Mouse (Mus musculus) myocyte (in vitro differentiated cells): Measurements from ENCODE around the gene Tenm2. TPM values are rescaled to one million over a fixed set of nuclear protein-coding genes. Genes with fewer than 3 reads are reported as not detected.

Experiments used
- H3K27me3 ChIP-seq: one replicate; pipeline ENCODE4 v1.6.1; 2011; ENCODE audit not compliant: control insufficient read depth, insufficient read depth, insufficient read length
- H3K36me3 ChIP-seq: one replicate; pipeline ENCODE4 v1.6.1; 2011; ENCODE audit not compliant: control insufficient read depth, insufficient read depth
- H3K4me2 ChIP-seq: one replicate; pipeline ENCODE4 v1.6.1; 2011; ENCODE audit warnings: low read depth, control low read depth
- H3K4me3 ChIP-seq: one replicate; pipeline ENCODE4 v1.5.1; 2011; ENCODE audit warnings: mild to moderate bottlenecking, control low read depth, moderate library complexity
- H3K79me2 ChIP-seq: one replicate; pipeline ENCODE4 v1.6.1; 2011; ENCODE audit not compliant: control insufficient read depth, insufficient read depth
- H3ac ChIP-seq: one replicate; pipeline ENCODE4 v1.6.1; 2011; ENCODE audit not compliant: control insufficient read depth, insufficient read length
- CEBPB ChIP-seq: IDR thresholded peaks from 2 replicates; pipeline ENCODE4 v1.6.1; 2011; ENCODE audit warnings: mild to moderate bottlenecking, moderate library complexity; ENCODE audit not compliant: poor library complexity, insufficient read depth, severe bottlenecking
- E2F4 ChIP-seq: IDR thresholded peaks from one replicate; pipeline ENCODE4 v1.6.1; 2011; ENCODE audit warnings: mild to moderate bottlenecking, control low read depth, moderate library complexity; ENCODE audit not compliant: insufficient read depth
- MAX ChIP-seq: IDR thresholded peaks from one replicate; pipeline ENCODE4 v1.6.1; 2011; ENCODE audit warnings: low read depth, mild to moderate bottlenecking, control low read depth
- MYOD1 ChIP-seq, 3 experiments: IDR thresholded peaks; one replicate each; pipeline ENCODE4 v1.6.1; 2011; ENCODE audit warnings: control low read depth in 2 of 3, low read depth in 2 of 3, mild to moderate bottlenecking in 2 of 3, moderate library complexity in 1 of 3; ENCODE audit not compliant: insufficient read length in 2 of 3, control insufficient read depth in 1 of 3
- MYOG ChIP-seq, 3 experiments: IDR thresholded peaks; one replicate each; pipeline ENCODE4 v1.6.1; 2011; ENCODE audit warnings: control low read depth in 2 of 3, low read depth in 2 of 3, mild to moderate bottlenecking in 2 of 3; ENCODE audit not compliant: insufficient read length in 2 of 3, control insufficient read depth in 1 of 3, insufficient read depth in 1 of 3
- POLR2A ChIP-seq: IDR thresholded peaks from one replicate; pipeline ENCODE4 v1.6.1; 2011; ENCODE audit warnings: low read depth, mild to moderate bottlenecking, control low read depth, moderate library complexity; ENCODE audit not compliant: insufficient read length
- POLR2AphosphoS2 ChIP-seq: IDR thresholded peaks from one replicate; pipeline ENCODE4 v1.6.1; 2011; ENCODE audit warnings: low read depth, control low read depth; ENCODE audit not compliant: insufficient read length
- REST ChIP-seq: IDR thresholded peaks from one replicate; pipeline ENCODE4 v1.6.1; 2011; ENCODE audit warnings: mild to moderate bottlenecking, control low read depth, moderate library complexity; ENCODE audit not compliant: insufficient read depth, insufficient read length
- SRF ChIP-seq: IDR thresholded peaks from one replicate; pipeline ENCODE4 v1.6.1; 2011; ENCODE audit warnings: low read depth; ENCODE audit not compliant: control insufficient read depth, insufficient read length
- TCF12 ChIP-seq: IDR thresholded peaks from one replicate; pipeline ENCODE4 v1.6.1; 2011; ENCODE audit warnings: mild to moderate bottlenecking, control low read depth; ENCODE audit not compliant: poor library complexity, insufficient read depth, severe bottlenecking
- TCF3 ChIP-seq: IDR thresholded peaks from one replicate; pipeline ENCODE4 v1.6.1; 2011; ENCODE audit warnings: low read depth, control low read depth; ENCODE audit not compliant: insufficient read length
- USF1 ChIP-seq: IDR thresholded peaks from one replicate; pipeline ENCODE4 v1.6.1; 2011; ENCODE audit warnings: low read depth, mild to moderate bottlenecking, control low read depth, moderate library complexity
- polyA plus RNA-seq: library from polyadenylated mRNA; unstranded; fragments of >200 nt; fragmentation: generic; extraction: Trizol; gene quantifications from one replicate; pipeline ENCODE4 v1.2.1, GENCODE M21; 2012; ENCODE audit warnings: missing spikeins

Tenm2 gene
- polyA plus RNA-seq, 1 experiment, result 0.28 TPM

GRCm38 (mm10) chr11:37153382-37153781, 82.4 kb downstream of the Tenm2 start:
- H3K27me3 ChIP-seq, result no peaks in the 10 kb centered on the region
- no peaks in the 10 kb centered on the region for H3K79me2 ChIP-seq
- no peaks in the 10 kb centered on the region for H3K36me3 ChIP-seq
- H3K4me3 ChIP-seq, result no peak overlapping the region
- no peak overlapping the region for H3K4me2 ChIP-seq
- H3ac ChIP-seq, result no peak overlapping the region
- TF ChIP-seq TCF12 (no peak), MYOD1 (IDR thresholded peaks at IDR 0.05; ENCODE audit: control insufficient read depth in 1 of 3, insufficient read length in 2 of 3, low read depth in 2 of 3) (no peak), CEBPB (no peak), TCF3 (no peak)

GRCm38 (mm10) chr11:37150011-37150410, 85.8 kb downstream of the Tenm2 start:
- H3K36me3 ChIP-seq, result no peaks in the 10 kb centered on the region
- no peak overlapping the region for H3K4me3 ChIP-seq
- no peak for TF ChIP-seq REST
- TF ChIP-seq TCF3, result no peak
- TF ChIP-seq MYOG (IDR thresholded peaks at IDR 0.05; ENCODE audit: control insufficient read depth in 1 of 3, insufficient read depth in 1 of 3, insufficient read length in 2 of 3, low read depth in 2 of 3), result no peak
- no peak for TF ChIP-seq POLR2AphosphoS2
- TF ChIP-seq E2F4, result no peak
- TF ChIP-seq POLR2A, result no peak
- no peak for TF ChIP-seq MAX
- no peak for TF ChIP-seq TCF12
- TF ChIP-seq SRF, result no peak
- no peak for TF ChIP-seq CEBPB
- no peak for TF ChIP-seq USF1
- no peak for TF ChIP-seq MYOD1 (IDR thresholded peaks at IDR 0.05; ENCODE audit: control insufficient read depth in 1 of 3, insufficient read length in 2 of 3, low read depth in 2 of 3)
- H3K27me3 ChIP-seq, result no peaks in the 10 kb centered on the region
- H3ac ChIP-seq, result no peak overlapping the region
- H3K4me2 ChIP-seq, result no peak overlapping the region
- H3K79me2 ChIP-seq, result no peaks in the 10 kb centered on the region

GRCm38 (mm10) chr11:37143996-37144395, 91.8 kb downstream of the Tenm2 start:
- Histone ChIP-seq H3K4me3 (no peak overlapping the region), H3ac (no peak overlapping the region), H3K27me3 (no peaks in the 10 kb centered on the region), H3K36me3 (no peaks in the 10 kb centered on the region), H3K79me2 (no peaks in the 10 kb centered on the region), H3K4me2 (no peak overlapping the region)
- TF ChIP-seq USF1, result no peak
- TF ChIP-seq REST, result no peak
- no peak for TF ChIP-seq TCF3

- Histone ChIP-seq H3K4me3 (no peak overlapping the region), H3K27me3 (no peaks in the 10 kb centered on the region), H3K4me2 (no peak overlapping the region), H3ac (no peak overlapping the region), H3K36me3 (no peaks in the 10 kb centered on the region), H3K79me2 (no peaks in the 10 kb centered on the region)
- TF ChIP-seq MYOG (IDR thresholded peaks at IDR 0.05; ENCODE audit: control insufficient read depth in 1 of 3, insufficient read depth in 1 of 3, insufficient read length in 2 of 3, low read depth in 2 of 3), result no peak
- no peak for TF ChIP-seq TCF3
- TF ChIP-seq CEBPB, result no peak
- TF ChIP-seq POLR2AphosphoS2, result no peak
- TF ChIP-seq REST, result no peak
- no peak for TF ChIP-seq USF1
- no peak for TF ChIP-seq SRF
- no peak for TF ChIP-seq TCF12
- no peak for TF ChIP-seq MYOD1 (IDR thresholded peaks at IDR 0.05; ENCODE audit: control insufficient read depth in 1 of 3, insufficient read length in 2 of 3, low read depth in 2 of 3)
- no peak for TF ChIP-seq E2F4
- TF ChIP-seq POLR2A, result no peak
- TF ChIP-seq MAX, result no peak
Observed at GRCm38 (mm10) chr11:37143478-37143877, 92.3 kb downstream of the Tenm2 start.

- TF ChIP-seq E2F4, result no peak
- no peak for TF ChIP-seq POLR2AphosphoS2
- TF ChIP-seq TCF3, result no peak
- no peak for TF ChIP-seq SRF
- no peak for TF ChIP-seq POLR2A
- TF ChIP-seq USF1, result no peak
- TF ChIP-seq CEBPB, result no peak
- TF ChIP-seq TCF12, result no peak
- TF ChIP-seq REST, result no peak
- TF ChIP-seq MYOG (IDR thresholded peaks at IDR 0.05; ENCODE audit: control insufficient read depth in 1 of 3, insufficient read depth in 1 of 3, insufficient read length in 2 of 3, low read depth in 2 of 3), result no peak
- no peak for TF ChIP-seq MYOD1 (IDR thresholded peaks at IDR 0.05; ENCODE audit: control insufficient read depth in 1 of 3, insufficient read length in 2 of 3, low read depth in 2 of 3)
- no peak for TF ChIP-seq MAX
- Histone ChIP-seq H3ac (no peak overlapping the region), H3K4me2 (no peak overlapping the region), H3K27me3 (no peaks in the 10 kb centered on the region), H3K36me3 (no peaks in the 10 kb centered on the region), H3K4me3 (no peak overlapping the region), H3K79me2 (no peaks in the 10 kb centered on the region)
Observed at GRCm38 (mm10) chr11:37128893-37129292, 106.9 kb downstream of the Tenm2 start.
